Mouse (Mus musculus) bone marrow macrophage, adult 2 months (primary cell): ENCODE data around the gene Abtb2.

Source experiments
- CTCF ChIP-seq: IDR thresholded peaks from 2 replicates; pipeline ENCODE4 v1.5.1; 2012; ENCODE audit warnings: low read depth, mild to moderate bottlenecking, low read length, moderate library complexity
- POLR2A ChIP-seq: IDR thresholded peaks from 2 replicates; pipeline ENCODE4 v1.6.1; 2012; ENCODE audit warnings: mild to moderate bottlenecking, low read depth, low read length, borderline replicate concordance

GRCm38 (mm10) chr2:103625349-103625932 is 59.3 kb downstream of the Abtb2 start:
- no peak for TF ChIP-seq CTCF
- TF ChIP-seq POLR2A: no peak
